Comparison of ENCODE assay signal across 22 mouse cellular contexts in genomic region chr17:12132904-12133303, GRCm38 (mm10). TPM values are rescaled to one million over a fixed set of nuclear protein-coding genes. Genes with fewer than 3 reads are reported as not detected.
DNase-seq lines count a peak whose midpoint lies in the region; ATAC-seq and TF ChIP-seq lines count a peak whose summit lies in the region.
"Had no signal": no experiment of that assay in that cellular context is flagged by ENCODE, and none has a peak within 500 bp of the region (broad histone marks: within the 10 kb centered on the region; RNA-seq: fewer than 3 reads in every experiment).

No protein-coding gene starts in this region.

- H3K27ac ChIP-seq in liver, embryonic 12.5 days, result no peak overlapping the region
- H3K27ac ChIP-seq in liver, postnatal 0 days (ENCODE audit: low read depth), result no peak overlapping the region
- H3K27ac ChIP-seq in liver, embryonic 15.5 days (replicated peaks), result no peak overlapping the region
- H3K27ac ChIP-seq in stomach, postnatal 0 days (replicated peaks), result no peak overlapping the region
- H3K27ac ChIP-seq: embryonic facial prominence, embryonic 10.5 days; forebrain, embryonic 13.5 days; gastrocnemius, adult 2 months; heart, embryonic 13.5 days; hindbrain, embryonic 12.5 days had no signal

- H3K27me3 ChIP-seq in liver, embryonic 12.5 days (replicated peaks), result no peaks in the 10 kb centered on the region
- no peaks in the 10 kb centered on the region for H3K27me3 ChIP-seq in liver, postnatal 0 days (ENCODE audit: insufficient read depth, low read length)
- no peaks in the 10 kb centered on the region for H3K27me3 ChIP-seq in liver, embryonic 15.5 days
- H3K27me3 ChIP-seq in stomach, postnatal 0 days (ENCODE audit: control insufficient read depth, insufficient read depth, low read length), result no peaks in the 10 kb centered on the region
- H3K27me3 ChIP-seq: forebrain, embryonic 13.5 days; heart, embryonic 13.5 days; hindbrain, embryonic 12.5 days had no signal

- ATAC-seq in liver, embryonic 12.5 days, result peak; percentile 63
- ATAC-seq in liver, postnatal 0 days, result no peak
- ATAC-seq in erythroid progenitor cell, adult 5-6 weeks (replicated peaks; ENCODE audit: low FRiP score, poor library complexity, severe bottlenecking), result peak; percentile 70
- ATAC-seq in liver, embryonic 15.5 days (ENCODE audit: insufficient read depth), result 0 out of 2 replicates have a peak, but pooled peaks have one; percentile 53
- ATAC-seq in stomach, postnatal 0 days (ENCODE audit: low FRiP score, low TSS enrichment), result peak; percentile 93
- ATAC-seq: CD4-positive, CD25-positive, alpha-beta regulatory T cell, adult 4 months; forebrain, embryonic 13.5 days; forebrain, postnatal 0 days had no signal

- no peak overlapping the region for H3K9ac ChIP-seq in liver, embryonic 12.5 days
- no peak overlapping the region for H3K9ac ChIP-seq in liver, postnatal 0 days (replicated peaks)
- no peak overlapping the region for H3K9ac ChIP-seq in liver, embryonic 15.5 days
- H3K9ac ChIP-seq in stomach, postnatal 0 days (ENCODE audit: low read length), result no peak overlapping the region
- H3K9ac ChIP-seq: forebrain, embryonic 13.5 days; forebrain, postnatal 0 days; heart, embryonic 13.5 days; hindbrain, embryonic 12.5 days had no signal

- WGBS in liver, embryonic 12.5 days (ENCODE audit: insufficient replicate concordance), result 92% methylated on average over 3 of the region's 3 CpGs
- 95% methylated on average over 3 of the region's 3 CpGs for WGBS in liver, postnatal 0 days (ENCODE audit: insufficient replicate concordance)
- 86% methylated on average over 3 of the region's 3 CpGs for WGBS in liver, embryonic 15.5 days (ENCODE audit: insufficient replicate concordance)
- 71% methylated on average over 3 of the region's 3 CpGs for WGBS in stomach, postnatal 0 days

- H3K36me3 ChIP-seq in liver, embryonic 12.5 days, result peaks cover 82% of the 10 kb centered on the region
- H3K36me3 ChIP-seq in liver, postnatal 0 days (replicated peaks; ENCODE audit: insufficient read depth, low read length), result no peaks in the 10 kb centered on the region; the same call in 1 of the 2 replicates
- peaks cover 66% of the 10 kb centered on the region for H3K36me3 ChIP-seq in liver, embryonic 15.5 days (replicated peaks)
- no peaks in the 10 kb centered on the region; the same call in 1 of the 2 replicates for H3K36me3 ChIP-seq in stomach, postnatal 0 days (ENCODE audit: control insufficient read depth, insufficient read depth, low read length)

- no peak for TF ChIP-seq CTCF in liver, postnatal 0 days (IDR thresholded peaks at IDR 0.05; ENCODE audit: low read depth)
- TF ChIP-seq CTCF in stomach, postnatal 0 days (IDR thresholded peaks at IDR 0.05; ENCODE audit: low read depth), result no peak

- H3K9me3 ChIP-seq in liver, embryonic 12.5 days (replicated peaks), result no peaks in the 10 kb centered on the region
- no peaks in the 10 kb centered on the region for H3K9me3 ChIP-seq in liver, postnatal 0 days (ENCODE audit: low read length)
- H3K9me3 ChIP-seq in liver, embryonic 15.5 days (replicated peaks), result no peaks in the 10 kb centered on the region
- no peaks in the 10 kb centered on the region for H3K9me3 ChIP-seq in stomach, postnatal 0 days (ENCODE audit: control insufficient read depth, low read length)
- H3K9me3 ChIP-seq: embryonic facial prominence, embryonic 10.5 days; forebrain, embryonic 13.5 days; G1E; heart, embryonic 13.5 days; hindbrain, embryonic 12.5 days had no signal

- no peak overlapping the region for H3K4me3 ChIP-seq in liver, embryonic 12.5 days
- H3K4me3 ChIP-seq in liver, postnatal 0 days (ENCODE audit: low read depth, low read length), result no peak overlapping the region
- H3K4me3 ChIP-seq in liver, embryonic 15.5 days (replicated peaks), result no peak overlapping the region
- no peak overlapping the region for H3K4me3 ChIP-seq in stomach, postnatal 0 days (ENCODE audit: low read depth, low read length)
- H3K4me3 ChIP-seq: embryonic facial prominence, embryonic 10.5 days; forebrain, embryonic 13.5 days; gastrocnemius, adult 2 months; heart, embryonic 13.5 days; hindbrain, embryonic 12.5 days had no signal

- TF ChIP-seq EP300 in liver, postnatal 0 days (IDR thresholded peaks at IDR 0.05; ENCODE audit: low read depth), result no peak
- no peak for TF ChIP-seq EP300 in stomach, postnatal 0 days (optimal IDR thresholded peaks at IDR 0.05)

- no peak for DNase-seq in liver, postnatal 0 days
- DNase-seq in stomach, postnatal 0 days (ENCODE audit: low spot score), result no peak
- no peak for DNase-seq in layer of hippocampus, adult 11-12 months (ENCODE audit: low spot score)
- no peak for DNase-seq in kidney, postnatal 10 days
- DNase-seq: adrenal gland, adult 8-10 months; adrenal gland, postnatal 36 days; B cell, adult 2 months; cerebellum, adult 2 months; cerebellum, postnatal 10 days; forebrain, postnatal 0 days; gastrocnemius, adult 2 months; gastrocnemius, postnatal 25 days; heart, postnatal 4 days had no signal

- H3K4me2 ChIP-seq in liver, embryonic 12.5 days, result no peak overlapping the region
- H3K4me2 ChIP-seq in liver, postnatal 0 days (ENCODE audit: low read depth, low read length), result no peak overlapping the region
- H3K4me2 ChIP-seq in liver, embryonic 15.5 days, result peak overlapping the region; percentile 10; the same call in 1 of the 2 replicates
- no peak overlapping the region for H3K4me2 ChIP-seq in stomach, postnatal 0 days (replicated peaks; ENCODE audit: low read depth)
- H3K4me2 ChIP-seq: forebrain, embryonic 13.5 days; heart, embryonic 13.5 days; hindbrain, embryonic 12.5 days had no signal

- peaks cover 29% of the 10 kb centered on the region for H3K4me1 ChIP-seq in liver, embryonic 12.5 days
- no peaks in the 10 kb centered on the region for H3K4me1 ChIP-seq in liver, postnatal 0 days (ENCODE audit: insufficient read depth)
- H3K4me1 ChIP-seq in liver, embryonic 15.5 days (replicated peaks), result peaks cover 23% of the 10 kb centered on the region
- no peaks in the 10 kb centered on the region for H3K4me1 ChIP-seq in stomach, postnatal 0 days (replicated peaks; ENCODE audit: control insufficient read depth, insufficient read depth)

RNA-seq across cellular contexts. Expression of gene Agpat4, which starts 14.4 kb away (rescaled TPM):
- 31.6 and 35.2 TPM in 2 replicates for polyA plus RNA-seq in liver, embryonic 12.5 days (2016; fragmentation: Nextera tagmentation; extraction: Ambion mirVana)
- polyA plus RNA-seq in liver, postnatal 0 days (2015; fragmentation: Nextera tagmentation; extraction: Ambion mirVana), result 9.3 and 10.2 TPM in 2 replicates
- total RNA-seq in erythroid progenitor cell, adult 5-6 weeks (2015; ENCODE audit: low replicate concordance), result 66.3 and 66.7 TPM in 2 replicates
- 88.6 and 120 TPM in 2 replicates for total RNA-seq in erythroid progenitor cell, adult 5-6 weeks (2017; ENCODE audit: low replicate concordance)
- 25.7 and 25.8 TPM in 2 replicates for polyA plus RNA-seq in liver, embryonic 15.5 days (2015; fragmentation: Nextera tagmentation; extraction: Ambion mirVana)
- 18.7 and 19.5 TPM in 2 replicates for polyA plus RNA-seq in stomach, postnatal 0 days (2015; fragmentation: Nextera tagmentation; extraction: Ambion mirVana)
